Mouse (Mus musculus) midbrain, embryonic 11.5 days (tissue): ENCODE measurements around the gene Mmp15. TPM values are rescaled to one million over a fixed set of nuclear protein-coding genes. Genes with fewer than 3 reads are reported as not detected.

Experiments
- ATAC-seq: fragments of 200-750 bp; cut with Nextera tagmentation; 2 replicates; pipeline ENCODE4 v1.8.0; 2017; ENCODE audit warnings: moderate TSS enrichment, moderate library complexity; ENCODE audit not compliant: low FRiP score
- DNase-seq: peaks from one replicate; pipeline ENCODE4 v3.0.0; 2015; ENCODE audit warnings: low spot score; ENCODE audit errors: missing footprints
- H3K27ac ChIP-seq: fragments of 300-500 bp; sonication (generic); 2 replicates; pipeline ENCODE4 v1.5.1; 2014; ENCODE audit warnings: low read depth, low read length
- H3K27me3 ChIP-seq: fragments of 300-500 bp; sonication (generic); 2 replicates; pipeline ENCODE4 v1.6.1; 2014; ENCODE audit warnings: mild to moderate bottlenecking, low read length, moderate library complexity, mixed read lengths; ENCODE audit not compliant: control insufficient read depth, insufficient read depth
- H3K36me3 ChIP-seq: fragments of 300-500 bp; sonication (generic); 2 replicates; pipeline ENCODE4 v1.6.1; 2014; ENCODE audit warnings: mild to moderate bottlenecking, low read length, moderate library complexity, mixed read lengths; ENCODE audit not compliant: control insufficient read depth, insufficient read depth
- H3K4me1 ChIP-seq: fragments of 300-500 bp; sonication (generic); 2 replicates; pipeline ENCODE4 v1.6.1; 2014; ENCODE audit warnings: low read length; ENCODE audit not compliant: control insufficient read depth, insufficient read depth
- H3K4me2 ChIP-seq: fragments of 300-500 bp; sonication (generic); 2 replicates; pipeline ENCODE4 v1.6.1; 2014; ENCODE audit warnings: mild to moderate bottlenecking, moderate library complexity
- H3K4me3 ChIP-seq: fragments of 300-500 bp; sonication (generic); 2 replicates; pipeline ENCODE4 v1.5.1; 2014; ENCODE audit warnings: low read depth, low read length
- H3K9ac ChIP-seq: fragments of 300-500 bp; sonication (generic); 2 replicates; pipeline ENCODE4 v1.6.1; 2014; ENCODE audit warnings: low read length
- H3K9me3 ChIP-seq: fragments of 300-500 bp; sonication (generic); 2 replicates; pipeline ENCODE4 v1.6.1; 2016; ENCODE audit warnings: low read length; ENCODE audit not compliant: control insufficient read depth
- WGBS: fragments of 180-500 bp; shearing (Covaris S2); extraction: QIAGEN DNeasy Blood & Tissue Kit; methylation state at CpG from one replicate; pipeline ENCODE4 v1.1.7; 2014; 5-methylcytosine and 5-hydroxymethylcytosine counted together
- polyA plus RNA-seq: library from polyadenylated mRNA; unstranded; fragments of >200 nt; fragmentation: Nextera tagmentation; extraction: Ambion mirVana; gene quantifications from 2 replicates; pipeline ENCODE4 v1.2.1, GENCODE M21; 2014

Mmp15 gene
- polyA plus RNA-seq, 1 experiment from 2014 or later = 13.5 TPM

GRCm38 (mm10) chr8:95320224-95321139 lies 31.6 kb upstream of the Mmp15 start:
- peak; percentile 64 for ATAC-seq
- Histone ChIP-seq H3K4me1 (peaks cover 6% of the 10 kb centered on the region; the same call in 1 of the 2 replicates), H3K9me3 (no peaks in the 10 kb centered on the region), H3K4me2 (peak overlapping the region; percentile 60), H3K27me3 (0 out of 2 replicates have a peak, but pooled peaks cover 5% of the 10 kb centered on the region), H3K4me3 (peak overlapping the region; percentile 25), H3K27ac (no peak overlapping the region), H3K9ac (peak overlapping the region; percentile 41), H3K36me3 (peaks cover 3% of the 10 kb centered on the region; the same call in 1 of the 2 replicates)
- peak; percentile 92 for DNase-seq
- 2% methylated on average over 41 of the region's 41 CpGs for WGBS

GRCm38 (mm10) chr8:95323201-95323600 lies 28.9 kb upstream of the Mmp15 start:
- no peaks in the 10 kb centered on the region for H3K9me3 ChIP-seq
- H3K4me2 ChIP-seq = no peak overlapping the region
- H3K27me3 ChIP-seq = 0 out of 2 replicates have a peak, but pooled peaks cover 5% of the 10 kb centered on the region
- peaks cover 6% of the 10 kb centered on the region; the same call in 1 of the 2 replicates for H3K4me1 ChIP-seq
- DNase-seq (no peak), ATAC-seq (no peak)
- WGBS = 91% methylated on average over 3 of the region's 3 CpGs
- peaks cover 19% of the 10 kb centered on the region for H3K36me3 ChIP-seq
- no peak overlapping the region for H3K9ac ChIP-seq
- no peak overlapping the region for H3K4me3 ChIP-seq
- H3K27ac ChIP-seq = no peak overlapping the region

- H3K4me3 ChIP-seq = no peak overlapping the region
- DNase-seq = no peak
- H3K4me1 ChIP-seq = peaks cover 6% of the 10 kb centered on the region; the same call in 1 of the 2 replicates
- H3K9ac ChIP-seq = no peak overlapping the region
- 46% methylated on average over 5 of the region's 5 CpGs for WGBS
- H3K27me3 ChIP-seq = 0 out of 2 replicates have a peak, but pooled peaks cover 2% of the 10 kb centered on the region
- peaks cover 31% of the 10 kb centered on the region for H3K36me3 ChIP-seq
- no peak overlapping the region; the same call in 1 of the 2 replicates for H3K27ac ChIP-seq
- no peak for ATAC-seq
- no peak overlapping the region for H3K4me2 ChIP-seq
- no peaks in the 10 kb centered on the region for H3K9me3 ChIP-seq
Observed at GRCm38 (mm10) chr8:95324646-95325045, 27.4 kb upstream of the Mmp15 start.

- Histone ChIP-seq H3K36me3 (peaks cover 31% of the 10 kb centered on the region), H3K4me3 (no peak overlapping the region), H3K27me3 (no peaks in the 10 kb centered on the region), H3K9ac (no peak overlapping the region), H3K4me1 (peaks cover 12% of the 10 kb centered on the region), H3K9me3 (no peaks in the 10 kb centered on the region), H3K4me2 (no peak overlapping the region), H3K27ac (no peak overlapping the region)
- WGBS = 90% methylated on average over 5 of the region's 5 CpGs
- ATAC-seq (no peak), DNase-seq (no peak)
Observed at GRCm38 (mm10) chr8:95326822-95327221, 25.2 kb upstream of the Mmp15 start.

- ATAC-seq (no peak), DNase-seq (no peak)
- no peak overlapping the region for H3K9ac ChIP-seq
- no peak overlapping the region for H3K27ac ChIP-seq
- no peaks in the 10 kb centered on the region for H3K9me3 ChIP-seq
- H3K36me3 ChIP-seq = peaks cover 31% of the 10 kb centered on the region
- H3K4me3 ChIP-seq = no peak overlapping the region
- H3K4me2 ChIP-seq = no peak overlapping the region
- peaks cover 12% of the 10 kb centered on the region for H3K4me1 ChIP-seq
- 80% methylated on average over 46 of the region's 46 CpGs for WGBS
- no peaks in the 10 kb centered on the region for H3K27me3 ChIP-seq
Observed at GRCm38 (mm10) chr8:95327866-95328465, 24.1 kb upstream of the Mmp15 start.

- Histone ChIP-seq H3K4me2 (peak overlapping the region; percentile 80), H3K9me3 (no peaks in the 10 kb centered on the region), H3K36me3 (peaks cover 27% of the 10 kb centered on the region), H3K27me3 (no peaks in the 10 kb centered on the region), H3K4me3 (peak overlapping the region; percentile 56), H3K9ac (peak overlapping the region; percentile 81), H3K4me1 (peaks cover 12% of the 10 kb centered on the region), H3K27ac (no peak overlapping the region)
- 78% methylated on average over 1 of the region's 1 CpGs for WGBS
- DNase-seq (no peak), ATAC-seq (no peak)
Observed at GRCm38 (mm10) chr8:95330367-95330766, 21.7 kb upstream of the Mmp15 start.

- DNase-seq (no peak), ATAC-seq (peak; percentile 49)
- H3K4me3 ChIP-seq = peak overlapping the region; percentile 56
- H3K36me3 ChIP-seq = peaks cover 27% of the 10 kb centered on the region
- no peaks in the 10 kb centered on the region for H3K27me3 ChIP-seq
- H3K4me2 ChIP-seq = peak overlapping the region; percentile 80
- H3K27ac ChIP-seq = peak overlapping the region; percentile 95
- H3K9me3 ChIP-seq = no peaks in the 10 kb centered on the region
- peaks cover 12% of the 10 kb centered on the region for H3K4me1 ChIP-seq
- under 1% methylated on average over 38 of the region's 38 CpGs for WGBS
- peak overlapping the region; percentile 81 for H3K9ac ChIP-seq
Observed at GRCm38 (mm10) chr8:95331156-95331719, 20.8 kb upstream of the Mmp15 start.

GRCm38 (mm10) chr8:95331720-95332436 lies 20.2 kb upstream of the Mmp15 start, which contains the start of the genes Zfp319 and Usb1:
Gene Zfp319 (minus strand): TSS chr8:95331950.
Gene Usb1 (plus strand): TSS chr8:95332284.
- peaks cover 12% of the 10 kb centered on the region for H3K4me1 ChIP-seq

More at GRCm38 (mm10) chr8:95331720-95332436, 20.2 kb upstream of the Mmp15 start, which contains the start of the genes Zfp319 and Usb1:
- Histone ChIP-seq H3K9ac (peak within 1 kb of the TSS; percentile 81), H3K27me3 (no peaks in the 10 kb centered on the region), H3K36me3 (peaks cover 22% of the 10 kb centered on the region), H3K4me2 (peak within 1 kb of the TSS; percentile 80), H3K9me3 (no peaks in the 10 kb centered on the region), H3K27ac (peak within 1 kb of the TSS; percentile 95), H3K4me3 (peak within 1 kb of the TSS; percentile 56)
- DNase-seq (peak; percentile 99), ATAC-seq (peak; percentile 95)
- under 1% methylated on average over 78 of the region's 80 CpGs for WGBS
